Mouse (Mus musculus): ENCODE data around the gene Krtap4-16.
"Not testable (repeated sequence)": the region's sequence is repeated elsewhere in the genome, so short reads cannot be mapped to it uniquely, and the experiment has no call there.

Krtap4-16 gene
- long read RNA-seq, experiment 1, result 0 reads
- long read RNA-seq, experiment 2, result 0 reads

DNA sequence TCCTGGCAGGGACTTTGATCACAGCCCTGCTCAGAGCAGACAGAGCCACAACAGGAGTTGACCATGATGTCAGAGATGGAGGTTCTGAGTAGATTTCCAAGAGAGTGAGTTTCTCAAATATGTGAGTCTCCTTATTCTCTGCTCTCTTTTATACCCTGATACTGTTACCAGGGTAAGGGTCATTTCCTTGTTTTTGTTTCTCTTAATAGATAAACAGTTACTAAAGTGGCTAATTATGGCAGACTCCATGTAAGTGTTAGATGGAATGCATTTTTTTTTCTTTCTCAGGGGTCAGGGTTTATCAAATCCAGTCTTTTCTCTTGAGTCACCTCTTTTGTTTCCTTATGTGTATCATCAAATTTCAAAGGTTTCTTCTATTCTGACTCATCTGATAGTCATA is at the start of gene Krtap4-16:
Gene Krtap4-16 (minus strand): TSS at position 101 of the 400 bp plus-strand sequence.
- intact Hi-C loops (cut with DNase I), result no loop called here

- intact Hi-C loops (cut with DNase I), result not testable (repeated sequence)
These were observed 27.5 kb upstream of the Krtap4-16 start, which contains the start of gene Gm11567 for GRCm38 (mm10) chr11:99878887-99879286. Gm11567 (plus strand) TSS chr11:99879187.

DNA sequence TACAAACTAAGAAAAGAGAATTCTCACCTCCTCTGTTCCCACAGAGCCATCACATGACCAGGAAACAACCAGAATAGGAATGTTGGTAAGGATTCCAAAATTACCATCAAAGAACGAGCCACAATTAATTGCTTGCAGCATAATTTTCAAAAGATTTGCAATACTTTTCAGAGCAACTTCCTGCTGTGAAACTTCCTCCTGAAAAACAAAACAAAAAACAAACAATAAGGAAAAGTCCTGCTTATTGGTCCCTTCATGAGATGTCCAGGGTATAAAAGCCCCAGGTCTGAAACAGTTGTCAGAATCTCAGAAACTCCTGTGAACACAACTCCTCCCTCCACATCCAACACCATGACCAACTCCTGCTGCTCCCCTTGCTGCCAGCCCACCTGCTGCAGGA is 21.7 kb upstream of the Krtap4-16 start, which contains the start of gene Krtap9-1:
Gene Krtap9-1 (plus strand): TSS at position 301 of the 400 bp plus-strand sequence.
- intact Hi-C loops (cut with DNase I), result not testable (repeated sequence)

DNA sequence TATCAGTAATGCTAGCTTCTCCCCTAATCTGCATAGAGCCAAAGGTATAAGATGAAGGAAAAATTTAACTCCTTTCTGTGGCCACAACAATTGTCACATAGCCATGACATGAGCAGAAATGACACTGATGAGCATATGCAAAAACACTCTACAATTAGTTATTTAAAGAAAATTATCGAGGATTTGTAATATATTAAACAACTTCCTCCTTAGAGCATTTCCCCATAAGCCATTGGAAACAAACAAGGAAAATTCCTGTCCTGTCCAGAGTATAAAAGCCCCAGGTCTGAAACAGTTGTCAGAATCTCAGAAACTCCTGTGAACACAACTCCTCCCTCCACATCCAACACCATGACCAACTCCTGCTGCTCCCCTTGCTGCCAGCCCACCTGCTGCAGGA is 12.8 kb upstream of the Krtap4-16 start, which contains the start of gene Gm11559:
Gene Gm11559 (plus strand): TSS at position 301 of the 400 bp plus-strand sequence.
- intact Hi-C loops (cut with DNase I), result not testable (repeated sequence)

GRCm38 (mm10) chr11:99858761-99859160 is 7.4 kb upstream of the Krtap4-16 start:
- intact Hi-C loops (cut with DNase I), result no loop called here

- intact Hi-C loops (cut with DNase I), result no loop called here
These were observed 6.2 kb upstream of the Krtap4-16 start, which contains the start of gene Gm11568 for GRCm38 (mm10) chr11:99857617-99858016. Gm11568 (plus strand) TSS chr11:99857917.

GRCm38 (mm10) chr11:99854121-99854520 is 2.7 kb upstream of the Krtap4-16 start:
- intact Hi-C loops (cut with DNase I), result no loop called here

- intact Hi-C loops (cut with DNase I), result no loop called here
These were observed 4.7 kb downstream of the Krtap4-16 start for GRCm38 (mm10) chr11:99846746-99847145.

DNA sequence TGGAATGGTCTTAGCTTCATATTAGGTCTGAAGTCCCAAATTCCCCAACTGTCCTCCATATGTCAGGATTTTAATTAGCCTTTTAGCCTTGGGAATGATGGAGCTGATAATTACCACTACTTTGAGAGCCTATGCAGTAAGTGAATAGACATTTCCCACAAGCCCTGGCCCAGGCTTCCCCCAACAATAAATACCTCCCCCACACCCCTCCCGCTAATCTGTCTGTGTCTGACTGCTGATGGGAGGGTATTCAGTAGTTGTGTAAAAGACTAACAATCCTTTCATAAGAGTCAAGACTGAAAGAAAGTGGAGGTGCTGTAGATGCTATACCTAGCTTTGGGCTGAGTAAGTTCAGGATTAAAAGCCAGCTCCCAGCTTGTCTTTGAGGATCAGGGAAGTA is 9.2 kb downstream of the Krtap4-16 start:
- intact Hi-C loops (cut with DNase I), result no loop called here

DNA sequence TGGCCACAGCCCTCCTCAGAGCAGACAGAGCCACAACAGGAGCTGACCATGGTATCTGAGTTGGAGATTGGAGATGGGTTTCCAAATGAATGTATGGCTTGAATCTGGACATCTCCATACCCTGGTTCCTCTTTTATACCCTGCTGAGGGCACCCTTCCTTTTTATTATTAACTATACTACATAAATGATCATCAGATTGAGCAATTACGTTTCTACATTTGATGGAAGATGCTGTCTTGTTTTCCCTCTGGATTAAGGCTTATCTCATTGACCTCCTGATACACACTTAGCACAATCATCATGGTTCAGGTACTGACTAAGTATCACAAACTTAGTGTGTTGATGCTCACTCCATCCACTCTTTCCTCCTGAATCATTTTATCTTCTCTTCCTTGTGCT is 13.4 kb downstream of the Krtap4-16 start, which contains the start of gene 2300003K06Rik:
Gene 2300003K06Rik (minus strand): TSS at position 101 of the 400 bp plus-strand sequence.
- intact Hi-C loops (cut with DNase I), result no loop called here

GRCm38 (mm10) chr11:99815566-99815965 is 35.8 kb downstream of the Krtap4-16 start, which contains the start of gene Gm11564:
Gm11564 (minus strand) TSS chr11:99815666.
- intact Hi-C loops (cut with DNase I), result not testable (repeated sequence)

DNA sequence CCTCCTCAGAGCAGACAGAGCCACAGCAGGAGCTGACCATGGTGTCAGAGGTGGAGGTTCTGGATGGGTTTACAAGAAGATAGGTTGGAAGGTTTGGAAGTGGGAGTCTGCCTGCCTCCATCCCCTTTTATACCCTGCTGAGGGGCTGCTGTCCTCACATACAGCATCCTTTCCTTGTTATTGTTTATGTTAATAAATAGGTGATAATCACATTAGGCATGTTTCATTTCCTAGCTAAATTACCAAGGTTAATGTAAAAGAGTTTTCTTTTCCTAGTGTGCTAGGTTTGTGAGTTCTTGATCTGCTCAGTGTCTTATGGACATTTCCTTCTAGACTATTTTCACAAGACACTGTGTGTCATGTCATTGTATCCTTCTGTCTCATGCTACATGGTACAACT is 41.6 kb downstream of the Krtap4-16 start, which contains the start of gene Krtap4-13:
Gene Krtap4-13 (minus strand): TSS at position 101 of the 400 bp plus-strand sequence.
- intact Hi-C loops (cut with DNase I), result not testable (repeated sequence)

GRCm38 (mm10) chr11:99804346-99804745 is 47.1 kb downstream of the Krtap4-16 start, which contains the start of gene Gm11554:
Gm11554 (minus strand) TSS chr11:99804446.
- intact Hi-C loops (cut with DNase I), result not testable (repeated sequence)

Measured in adrenal gland (tissue).